Mouse (Mus musculus): Measurements from ENCODE around the gene Metap1d. TPM values are rescaled to one million over a fixed set of nuclear protein-coding genes. Genes with fewer than 3 reads are reported as not detected.

Gene Metap1d
- polyA plus RNA-seq, 1 experiment from 2014 or later, result 34.9 TPM

DNA sequence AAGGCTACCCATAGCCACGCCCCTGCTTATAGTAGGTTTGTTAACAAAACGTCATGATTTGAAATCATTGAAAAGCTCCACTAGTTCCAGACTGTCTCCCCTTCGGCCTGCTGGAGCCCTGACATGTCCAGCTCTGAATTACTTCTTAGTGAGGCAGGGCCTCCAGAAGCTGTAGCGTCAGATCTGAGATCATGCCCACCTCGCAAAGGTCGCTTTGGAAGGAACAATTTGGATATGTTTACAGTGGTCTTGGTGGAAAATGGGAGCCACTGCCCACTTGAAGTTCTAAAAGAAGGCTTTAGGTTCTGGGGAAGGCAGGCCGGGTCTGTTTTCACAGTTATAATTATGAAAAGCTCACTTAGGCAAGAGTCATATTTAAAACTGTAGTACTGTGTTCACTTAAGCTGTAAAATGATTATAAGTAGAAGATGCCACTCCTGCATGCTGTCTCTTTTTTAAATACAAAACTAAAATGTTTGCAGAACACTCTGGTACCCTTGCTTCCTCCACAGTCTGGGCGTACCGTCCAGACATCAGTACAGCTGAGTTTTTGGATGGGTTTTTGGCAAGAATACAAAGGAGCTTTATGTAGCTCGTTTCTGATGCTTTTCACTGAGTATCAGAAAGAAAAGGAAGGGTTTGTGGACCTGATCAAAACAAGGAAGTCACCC is 30.1 kb downstream of the Metap1d start:
- Histone ChIP-seq H3K36me3 (ENCODE audit: control insufficient read depth, insufficient read depth, low read length) (no peaks in the 10 kb centered on the region), H3K27me3 (replicated peaks; ENCODE audit: control insufficient read depth, insufficient read depth, low read length) (no peaks in the 10 kb centered on the region), H3K27ac (ENCODE audit: low read length) (no peak overlapping the region), H3K4me3 (ENCODE audit: low read length) (no peak overlapping the region), H3K4me2 (ENCODE audit: low read depth, low read length) (no peak overlapping the region), H3K9me3 (ENCODE audit: control insufficient read depth, low read length) (no peaks in the 10 kb centered on the region), H3K4me1 (ENCODE audit: control insufficient read depth, insufficient read depth, low read length) (no peaks in the 10 kb centered on the region), H3K9ac (ENCODE audit: low read depth, low read length) (no peak overlapping the region)
- no peak for ATAC-seq
- 67% methylated on average over 10 of the region's 10 CpGs for WGBS

DNA sequence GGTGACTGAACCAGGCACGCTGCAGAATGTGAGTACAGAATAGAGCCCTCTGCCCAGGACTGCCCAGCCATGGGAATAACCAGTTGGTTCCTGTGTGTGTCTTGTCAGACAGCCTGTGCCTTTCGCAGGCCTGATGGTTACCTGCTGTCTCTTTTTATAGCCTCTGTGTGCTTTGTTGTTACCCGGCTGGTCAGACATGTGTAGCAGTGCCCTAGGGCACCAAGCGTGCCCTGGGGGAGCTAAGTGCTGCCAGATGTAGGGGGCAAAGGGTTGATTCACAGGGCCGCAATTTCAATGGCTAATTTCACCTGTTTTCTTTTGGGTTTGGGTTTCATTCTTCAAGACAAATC is 30.6 kb downstream of the Metap1d start:
- Histone ChIP-seq H3K4me1 (ENCODE audit: control insufficient read depth, insufficient read depth, low read length) (no peaks in the 10 kb centered on the region), H3K4me2 (ENCODE audit: low read depth, low read length) (no peak overlapping the region), H3K27ac (ENCODE audit: low read length) (no peak overlapping the region), H3K9me3 (ENCODE audit: control insufficient read depth, low read length) (no peaks in the 10 kb centered on the region), H3K4me3 (ENCODE audit: low read length) (no peak overlapping the region), H3K36me3 (ENCODE audit: control insufficient read depth, insufficient read depth, low read length) (no peaks in the 10 kb centered on the region), H3K9ac (ENCODE audit: low read depth, low read length) (no peak overlapping the region), H3K27me3 (replicated peaks; ENCODE audit: control insufficient read depth, insufficient read depth, low read length) (no peaks in the 10 kb centered on the region)
- WGBS, result 61% methylated on average over 5 of the region's 5 CpGs
- ATAC-seq, result no peak

DNA sequence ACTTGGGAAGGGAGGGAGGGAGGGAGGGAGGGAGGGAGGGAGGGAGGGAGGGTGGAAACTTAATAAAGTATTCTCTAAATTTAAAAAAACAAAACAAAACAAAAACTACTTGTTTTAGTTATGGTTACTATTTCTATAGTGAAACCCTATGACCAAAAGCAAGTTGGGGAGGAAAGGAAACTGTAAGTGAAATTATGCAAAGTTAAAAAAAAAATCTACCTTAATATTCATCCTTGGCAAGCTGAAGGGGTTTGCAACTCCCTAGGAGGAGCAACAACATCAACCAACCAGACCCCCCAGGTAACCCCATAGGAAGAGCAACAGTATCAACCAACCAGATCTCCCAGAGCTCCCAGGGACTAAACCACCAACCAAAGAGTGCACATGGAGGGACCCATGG is 38.2 kb downstream of the Metap1d start:
- no peak for ATAC-seq

DNA sequence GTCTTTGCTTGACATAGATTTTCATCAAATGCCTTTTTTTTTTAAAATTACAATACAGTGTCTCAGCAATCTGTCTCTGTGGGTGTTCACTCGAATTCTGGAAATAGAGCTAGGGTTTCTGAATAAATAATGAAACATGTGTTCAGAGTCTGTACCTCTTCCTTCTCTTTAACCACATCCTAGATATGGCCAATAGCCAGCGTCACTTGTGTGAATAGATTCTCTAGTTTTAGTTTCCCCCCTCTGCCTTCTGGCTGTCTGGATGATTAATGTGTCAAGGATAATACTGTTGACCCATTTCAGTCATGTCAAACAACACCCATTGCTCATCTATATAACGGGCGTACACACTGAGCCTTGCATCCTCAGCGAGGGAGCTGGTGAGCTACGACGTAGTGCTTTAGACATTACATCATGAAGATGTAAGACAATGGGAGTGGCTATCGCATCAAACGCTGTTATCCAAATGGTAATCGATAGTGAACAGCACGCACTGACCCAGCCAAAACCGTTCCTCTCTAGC is 40.1 kb downstream of the Metap1d start:
- Histone ChIP-seq H3K9me3 (ENCODE audit: control insufficient read depth, low read length) (no peaks in the 10 kb centered on the region), H3K36me3 (ENCODE audit: control insufficient read depth, insufficient read depth, low read length) (no peaks in the 10 kb centered on the region), H3K4me1 (ENCODE audit: control insufficient read depth, insufficient read depth, low read length) (no peaks in the 10 kb centered on the region), H3K9ac (ENCODE audit: low read depth, low read length) (no peak overlapping the region), H3K4me2 (ENCODE audit: low read depth, low read length) (no peak overlapping the region), H3K27ac (ENCODE audit: low read length) (no peak overlapping the region), H3K4me3 (ENCODE audit: low read length) (no peak overlapping the region), H3K27me3 (replicated peaks; ENCODE audit: control insufficient read depth, insufficient read depth, low read length) (no peaks in the 10 kb centered on the region)
- 73% methylated on average over 12 of the region's 12 CpGs for WGBS
- no peak for ATAC-seq

More for the DNA sequence above, 38.2 kb downstream of the Metap1d start:
- Histone ChIP-seq H3K4me3 (ENCODE audit: low read length) (no peak overlapping the region), H3K27ac (ENCODE audit: low read length) (no peak overlapping the region), H3K4me1 (ENCODE audit: control insufficient read depth, insufficient read depth, low read length) (no peaks in the 10 kb centered on the region), H3K9me3 (ENCODE audit: control insufficient read depth, low read length) (no peaks in the 10 kb centered on the region), H3K36me3 (ENCODE audit: control insufficient read depth, insufficient read depth, low read length) (no peaks in the 10 kb centered on the region), H3K4me2 (ENCODE audit: low read depth, low read length) (no peak overlapping the region), H3K9ac (ENCODE audit: low read depth, low read length) (no peak overlapping the region), H3K27me3 (replicated peaks; ENCODE audit: control insufficient read depth, insufficient read depth, low read length) (no peaks in the 10 kb centered on the region)

DNA sequence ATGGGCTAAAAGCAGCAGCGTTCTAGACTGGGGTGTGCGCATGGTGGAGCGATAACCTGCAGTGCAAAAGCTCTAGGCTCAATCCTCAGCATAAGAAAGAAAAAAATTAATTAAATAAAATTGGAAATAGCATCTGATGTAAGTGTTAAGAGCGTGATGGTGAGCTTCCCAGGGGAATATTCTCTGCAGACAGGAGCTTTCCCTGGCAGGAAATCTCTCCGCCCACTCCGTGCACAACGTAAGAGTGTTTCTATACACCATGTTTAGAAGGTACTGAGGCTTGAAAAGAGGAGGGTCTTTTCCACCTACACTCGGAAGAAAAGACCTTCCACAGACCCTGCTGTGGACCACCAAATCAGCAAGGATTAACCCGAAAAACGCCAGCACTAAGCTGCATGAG is 41.4 kb downstream of the Metap1d start:
- Histone ChIP-seq H3K4me3 (ENCODE audit: low read length) (no peak overlapping the region), H3K27ac (ENCODE audit: low read length) (no peak overlapping the region), H3K27me3 (replicated peaks; ENCODE audit: control insufficient read depth, insufficient read depth, low read length) (no peaks in the 10 kb centered on the region), H3K4me1 (ENCODE audit: control insufficient read depth, insufficient read depth, low read length) (no peaks in the 10 kb centered on the region), H3K9ac (ENCODE audit: low read depth, low read length) (no peak overlapping the region), H3K9me3 (ENCODE audit: control insufficient read depth, low read length) (no peaks in the 10 kb centered on the region), H3K4me2 (ENCODE audit: low read depth, low read length) (no peak overlapping the region), H3K36me3 (ENCODE audit: control insufficient read depth, insufficient read depth, low read length) (no peaks in the 10 kb centered on the region)
- no peak for ATAC-seq
- WGBS, result 66% methylated on average over 10 of the region's 10 CpGs

DNA sequence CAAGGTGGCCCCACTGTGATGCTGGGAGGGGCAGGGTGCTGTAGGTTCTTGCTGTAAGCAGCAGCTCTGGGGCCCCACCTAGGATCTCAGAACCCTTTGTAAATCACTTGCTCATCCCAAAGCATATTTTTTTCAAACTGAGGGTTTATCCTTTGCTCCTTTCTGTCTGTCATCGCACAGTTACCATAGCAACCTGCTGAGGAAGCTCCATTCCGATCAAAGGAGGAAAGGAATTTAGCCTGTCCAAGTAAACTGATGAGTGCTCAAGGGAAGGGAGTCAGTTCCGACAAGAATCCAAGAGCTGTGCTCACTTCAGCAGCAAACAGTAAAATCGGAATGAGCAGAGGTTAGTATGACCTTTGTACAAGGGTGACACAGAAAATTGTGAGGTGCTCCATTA is 41.9 kb downstream of the Metap1d start:
- Histone ChIP-seq H3K4me2 (ENCODE audit: low read depth, low read length) (no peak overlapping the region), H3K9ac (ENCODE audit: low read depth, low read length) (no peak overlapping the region), H3K4me1 (ENCODE audit: control insufficient read depth, insufficient read depth, low read length) (no peaks in the 10 kb centered on the region), H3K27ac (ENCODE audit: low read length) (no peak overlapping the region), H3K9me3 (ENCODE audit: control insufficient read depth, low read length) (no peaks in the 10 kb centered on the region), H3K36me3 (ENCODE audit: control insufficient read depth, insufficient read depth, low read length) (no peaks in the 10 kb centered on the region), H3K4me3 (ENCODE audit: low read length) (no peak overlapping the region), H3K27me3 (replicated peaks; ENCODE audit: control insufficient read depth, insufficient read depth, low read length) (no peaks in the 10 kb centered on the region)
- ATAC-seq, result no peak
- 31% methylated on average over 4 of the region's 4 CpGs for WGBS

DNA sequence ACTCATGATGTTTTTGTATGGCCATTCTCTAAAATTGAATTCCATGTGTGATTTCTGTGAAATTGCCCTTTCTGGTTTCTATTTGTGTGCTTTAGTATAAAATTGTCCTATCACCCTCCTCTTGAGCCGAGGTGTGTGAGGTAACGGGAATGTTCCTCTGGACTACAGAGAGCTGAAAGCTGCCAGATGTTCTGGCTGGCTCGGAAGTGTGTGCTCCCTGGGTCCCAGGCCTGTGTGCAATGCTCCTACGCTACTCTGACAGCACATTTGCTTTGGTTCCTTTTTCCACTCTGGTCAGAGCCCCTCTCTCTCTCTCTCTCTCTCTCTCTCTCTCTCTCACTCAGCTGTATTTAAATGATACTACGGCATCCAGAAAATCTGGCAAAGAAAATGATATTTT is 44.1 kb downstream of the Metap1d start:
- no peaks in the 10 kb centered on the region for H3K36me3 ChIP-seq (ENCODE audit: control insufficient read depth, insufficient read depth, low read length)
- H3K4me3 ChIP-seq (ENCODE audit: low read length), result no peak overlapping the region
- no peak for ATAC-seq
- no peaks in the 10 kb centered on the region for H3K4me1 ChIP-seq (ENCODE audit: control insufficient read depth, insufficient read depth, low read length)
- no peak overlapping the region for H3K9ac ChIP-seq (ENCODE audit: low read depth, low read length)
- WGBS, result 48% methylated on average over 5 of the region's 5 CpGs
- no peak overlapping the region for H3K27ac ChIP-seq (ENCODE audit: low read length)
- H3K9me3 ChIP-seq (ENCODE audit: control insufficient read depth, low read length), result no peaks in the 10 kb centered on the region
- no peak overlapping the region for H3K4me2 ChIP-seq (ENCODE audit: low read depth, low read length)
- no peaks in the 10 kb centered on the region for H3K27me3 ChIP-seq (replicated peaks; ENCODE audit: control insufficient read depth, insufficient read depth, low read length)

DNA sequence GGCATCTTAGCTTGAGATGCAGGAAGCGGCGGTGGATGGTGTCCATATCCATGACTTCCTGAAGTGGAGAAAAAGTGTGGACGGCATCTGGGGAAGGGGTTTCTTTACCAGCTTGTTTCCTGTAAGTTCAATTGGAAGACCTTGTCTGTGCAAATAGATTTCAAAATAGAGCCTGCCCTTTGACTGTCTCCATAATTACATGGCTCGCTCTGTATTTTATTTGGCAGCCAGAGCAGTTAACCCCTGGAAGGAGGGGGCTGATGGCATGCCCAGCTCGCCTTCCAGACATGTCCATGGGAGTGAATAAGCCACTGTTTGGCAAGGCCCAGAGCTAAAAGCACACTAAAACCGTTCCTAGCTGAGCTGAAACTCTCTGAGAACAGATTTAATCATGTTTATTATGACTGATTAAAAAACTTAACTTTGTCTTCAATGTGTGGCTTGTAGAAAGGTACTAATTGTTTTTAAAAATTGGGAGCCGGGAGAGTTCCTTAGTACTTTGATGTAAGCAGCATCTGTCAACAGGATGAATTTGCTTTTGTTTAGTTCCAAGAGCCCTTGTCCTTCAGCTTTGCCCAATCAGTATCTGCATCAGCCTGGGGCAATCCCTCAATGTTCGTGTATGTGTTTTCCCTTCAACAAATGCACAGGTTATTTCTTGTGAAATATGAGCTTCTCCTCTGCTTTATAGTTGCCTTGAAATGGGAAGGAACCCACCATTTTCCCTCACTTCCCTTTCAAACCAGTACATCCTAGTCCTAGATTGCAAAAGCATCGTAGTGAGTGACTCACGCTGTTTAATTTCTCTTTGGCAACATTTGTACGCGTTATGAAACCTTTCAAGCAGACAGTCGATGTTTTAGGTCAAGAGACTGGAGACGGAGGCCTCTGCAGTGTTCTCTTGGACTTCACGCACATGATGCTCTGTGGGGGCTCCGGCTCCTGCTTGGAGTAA is 46.5 kb downstream of the Metap1d start:
- WGBS, result 66% methylated on average over 16 of the region's 16 CpGs
- no peaks in the 10 kb centered on the region for H3K36me3 ChIP-seq (ENCODE audit: control insufficient read depth, insufficient read depth, low read length)
- H3K9me3 ChIP-seq (ENCODE audit: control insufficient read depth, low read length), result no peaks in the 10 kb centered on the region
- no peak for ATAC-seq
- H3K4me3 ChIP-seq (ENCODE audit: low read length), result no peak overlapping the region
- no peak overlapping the region for H3K9ac ChIP-seq (ENCODE audit: low read depth, low read length)
- no peaks in the 10 kb centered on the region for H3K4me1 ChIP-seq (ENCODE audit: control insufficient read depth, insufficient read depth, low read length)
- H3K27ac ChIP-seq (ENCODE audit: low read length), result no peak overlapping the region
- no peaks in the 10 kb centered on the region for H3K27me3 ChIP-seq (replicated peaks; ENCODE audit: control insufficient read depth, insufficient read depth, low read length)
- H3K4me2 ChIP-seq (ENCODE audit: low read depth, low read length), result no peak overlapping the region

DNA sequence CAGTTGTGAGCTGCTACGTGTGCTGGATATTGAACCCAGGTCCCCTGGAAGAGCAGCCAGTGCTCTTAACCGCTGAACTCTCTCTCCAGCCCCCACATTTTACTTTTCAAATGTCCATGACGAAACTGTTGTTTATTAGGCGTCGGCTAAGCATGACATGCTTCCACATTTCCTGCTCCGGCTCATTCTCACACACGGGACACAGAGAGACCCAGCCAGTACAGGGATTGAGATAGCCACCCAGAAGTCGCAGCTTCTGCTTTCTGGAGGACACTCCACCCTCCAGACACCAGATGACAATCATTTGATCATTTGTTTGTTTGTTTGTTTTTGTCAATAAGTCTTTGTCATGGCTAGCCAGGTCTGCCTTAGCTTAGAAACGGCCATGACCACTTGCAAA is 51.8 kb downstream of the Metap1d start:
- no peaks in the 10 kb centered on the region for H3K4me1 ChIP-seq (ENCODE audit: control insufficient read depth, insufficient read depth, low read length)
- H3K27me3 ChIP-seq (replicated peaks; ENCODE audit: control insufficient read depth, insufficient read depth, low read length), result no peaks in the 10 kb centered on the region
- no peaks in the 10 kb centered on the region for H3K9me3 ChIP-seq (ENCODE audit: control insufficient read depth, low read length)
- no peaks in the 10 kb centered on the region for H3K36me3 ChIP-seq (ENCODE audit: control insufficient read depth, insufficient read depth, low read length)
- no peak overlapping the region for H3K4me3 ChIP-seq (ENCODE audit: low read length)
- no peak for ATAC-seq
- 60% methylated on average over 9 of the region's 9 CpGs for WGBS
- H3K9ac ChIP-seq (ENCODE audit: low read depth, low read length), result no peak overlapping the region
- H3K4me2 ChIP-seq (ENCODE audit: low read depth, low read length), result no peak overlapping the region
- no peak overlapping the region for H3K27ac ChIP-seq (ENCODE audit: low read length)

All from intestine, embryonic 16.5 days (tissue).